Mouse (Mus musculus): ENCODE measurements around the gene Ywhae. TPM values are rescaled to one million over a fixed set of nuclear protein-coding genes. Genes with fewer than 3 reads are reported as not detected.
A peak's percentile ranks its signal among the peaks of the same experiment; 100 is the strongest.

Gene Ywhae
- polyA plus RNA-seq, 1 experiment from 2014 or later: 453 TPM

GRCm38 (mm10) chr11:75794602-75795320 lies 62.1 kb downstream of the Ywhae start:
- Histone ChIP-seq H3K27ac (ENCODE audit: low read length) (no peak overlapping the region), H3K4me2 (replicated peaks; ENCODE audit: low read depth, low read length) (peak overlapping the region; percentile 62), H3K9ac (replicated peaks; ENCODE audit: low read depth) (no peak overlapping the region), H3K4me1 (ENCODE audit: insufficient read depth, low read depth, low read length) (no peaks in the 10 kb centered on the region), H3K27me3 (replicated peaks; ENCODE audit: insufficient read depth, low read length) (peaks cover 31% of the 10 kb centered on the region), H3K4me3 (ENCODE audit: low read depth, low read length) (peak overlapping the region; percentile 38), H3K9me3 (ENCODE audit: low read length) (no peaks in the 10 kb centered on the region), H3K36me3 (ENCODE audit: insufficient read depth, low read length) (no peaks in the 10 kb centered on the region)
- WGBS: 10% methylated on average over 19 of the region's 45 CpGs
- TF ChIP-seq EP300 (IDR thresholded peaks at IDR 0.05) (no peak), CTCF (IDR thresholded peaks at IDR 0.05) (no peak)
- no peak for DNase-seq (ENCODE audit: low spot score)
- peak; percentile 25; the same call in 1 of the 2 replicates for ATAC-seq

- no peak for DNase-seq (ENCODE audit: low spot score)
- Histone ChIP-seq H3K9me3 (ENCODE audit: low read length) (no peaks in the 10 kb centered on the region), H3K36me3 (ENCODE audit: insufficient read depth, low read length) (no peaks in the 10 kb centered on the region), H3K4me2 (replicated peaks; ENCODE audit: low read depth, low read length) (peak overlapping the region; percentile 62), H3K4me3 (ENCODE audit: low read depth, low read length) (peak overlapping the region; percentile 38), H3K27ac (ENCODE audit: low read length) (no peak overlapping the region), H3K4me1 (ENCODE audit: insufficient read depth, low read depth, low read length) (no peaks in the 10 kb centered on the region), H3K27me3 (replicated peaks; ENCODE audit: insufficient read depth, low read length) (peaks cover 31% of the 10 kb centered on the region), H3K9ac (replicated peaks; ENCODE audit: low read depth) (no peak overlapping the region)
- 0 out of 2 replicates have a peak, but pooled peaks have one; percentile 8 for ATAC-seq
- TF ChIP-seq EP300 (IDR thresholded peaks at IDR 0.05) (no peak), CTCF (IDR thresholded peaks at IDR 0.05) (no peak)
- 1% methylated on average over 16 of the region's 42 CpGs for WGBS
These were observed 62.6 kb downstream of the Ywhae start for GRCm38 (mm10) chr11:75795321-75795636.

GRCm38 (mm10) chr11:75796029-75796445 lies 63.4 kb downstream of the Ywhae start, which contains the start of gene Doc2b:
Doc2b (minus strand) TSS chr11:75796049.
- peak within 1 kb of the TSS; percentile 38 for H3K4me3 ChIP-seq (ENCODE audit: low read depth, low read length)
- DNase-seq (ENCODE audit: low spot score) (peak; percentile 45), ATAC-seq (peak; percentile 56)
- WGBS: 4% methylated on average over 33 of the region's 37 CpGs
- H3K4me1 ChIP-seq (ENCODE audit: insufficient read depth, low read depth, low read length): no peaks in the 10 kb centered on the region
- no peak within 1 kb of the TSS for H3K27ac ChIP-seq (ENCODE audit: low read length)
- TF ChIP-seq CTCF (IDR thresholded peaks at IDR 0.05) (no peak), EP300 (IDR thresholded peaks at IDR 0.05) (no peak)
- H3K9me3 ChIP-seq (ENCODE audit: low read length): no peaks in the 10 kb centered on the region
- peaks cover 31% of the 10 kb centered on the region for H3K27me3 ChIP-seq (replicated peaks; ENCODE audit: insufficient read depth, low read length)
- H3K9ac ChIP-seq (replicated peaks; ENCODE audit: low read depth): no peak within 1 kb of the TSS
- H3K4me2 ChIP-seq (replicated peaks; ENCODE audit: low read depth, low read length): peak within 1 kb of the TSS; percentile 62
- H3K36me3 ChIP-seq (ENCODE audit: insufficient read depth, low read length): no peaks in the 10 kb centered on the region

- ATAC-seq (peak; percentile 37), DNase-seq (ENCODE audit: low spot score) (no peak)
- Histone ChIP-seq H3K36me3 (ENCODE audit: insufficient read depth, low read length) (no peaks in the 10 kb centered on the region), H3K27me3 (replicated peaks; ENCODE audit: insufficient read depth, low read length) (peaks cover 31% of the 10 kb centered on the region), H3K27ac (ENCODE audit: low read length) (no peak overlapping the region), H3K9me3 (ENCODE audit: low read length) (no peaks in the 10 kb centered on the region), H3K4me3 (ENCODE audit: low read depth, low read length) (no peak overlapping the region), H3K9ac (replicated peaks; ENCODE audit: low read depth) (no peak overlapping the region), H3K4me2 (replicated peaks; ENCODE audit: low read depth, low read length) (no peak overlapping the region), H3K4me1 (ENCODE audit: insufficient read depth, low read depth, low read length) (no peaks in the 10 kb centered on the region)
- TF ChIP-seq EP300 (IDR thresholded peaks at IDR 0.05) (peak; percentile 93), CTCF (IDR thresholded peaks at IDR 0.05) (no peak)
- 66% methylated on average over 13 of the region's 13 CpGs for WGBS
These were observed 64.0 kb downstream of the Ywhae start for GRCm38 (mm10) chr11:75796536-75797246.

GRCm38 (mm10) chr11:75801369-75801768 lies 68.7 kb downstream of the Ywhae start:
- H3K4me3 ChIP-seq (ENCODE audit: low read depth, low read length): no peak overlapping the region
- 76% methylated on average over 4 of the region's 4 CpGs for WGBS
- no peak overlapping the region for H3K9ac ChIP-seq (replicated peaks; ENCODE audit: low read depth)
- no peaks in the 10 kb centered on the region for H3K9me3 ChIP-seq (ENCODE audit: low read length)
- H3K4me2 ChIP-seq (replicated peaks; ENCODE audit: low read depth, low read length): no peak overlapping the region
- H3K36me3 ChIP-seq (ENCODE audit: insufficient read depth, low read length): no peaks in the 10 kb centered on the region
- TF ChIP-seq CTCF (IDR thresholded peaks at IDR 0.05) (no peak), EP300 (IDR thresholded peaks at IDR 0.05) (no peak)
- no peak for ATAC-seq
- peaks cover 9% of the 10 kb centered on the region for H3K27me3 ChIP-seq (replicated peaks; ENCODE audit: insufficient read depth, low read length)
- no peaks in the 10 kb centered on the region for H3K4me1 ChIP-seq (ENCODE audit: insufficient read depth, low read depth, low read length)
- no peak overlapping the region for H3K27ac ChIP-seq (ENCODE audit: low read length)
- DNase-seq (ENCODE audit: low spot score): no peak

GRCm38 (mm10) chr11:75801771-75802550 lies 69.3 kb downstream of the Ywhae start:
- ATAC-seq (no peak), DNase-seq (ENCODE audit: low spot score) (no peak)
- Histone ChIP-seq H3K4me3 (ENCODE audit: low read depth, low read length) (no peak overlapping the region), H3K4me1 (ENCODE audit: insufficient read depth, low read depth, low read length) (no peaks in the 10 kb centered on the region), H3K27me3 (replicated peaks; ENCODE audit: insufficient read depth, low read length) (peaks cover 4% of the 10 kb centered on the region), H3K27ac (ENCODE audit: low read length) (no peak overlapping the region), H3K9me3 (ENCODE audit: low read length) (no peaks in the 10 kb centered on the region), H3K9ac (replicated peaks; ENCODE audit: low read depth) (no peak overlapping the region), H3K4me2 (replicated peaks; ENCODE audit: low read depth, low read length) (no peak overlapping the region), H3K36me3 (ENCODE audit: insufficient read depth, low read length) (no peaks in the 10 kb centered on the region)
- WGBS: 51% methylated on average over 7 of the region's 7 CpGs
- TF ChIP-seq CTCF (IDR thresholded peaks at IDR 0.05) (no peak), EP300 (IDR thresholded peaks at IDR 0.05) (no peak)
